Mouse (Mus musculus): ENCODE measurements around the gene Ms4a8a. TPM values are rescaled to one million over a fixed set of nuclear protein-coding genes. Genes with fewer than 3 reads are reported as not detected.

The Ms4a8a gene
- not detected for total RNA-seq (2023)

GRCm38 (mm10) chr19:11080934-11081333, at the start of gene Ms4a8a:
Gene Ms4a8a, minus strand, starts transcription at chr19:11081102.

GRCm38 (mm10) chr19:11017891-11018290, 63.0 kb downstream of the Ms4a8a start, which contains the start of gene Ms4a18:
Gene Ms4a18, minus strand, starts transcription at chr19:11018031.

Other genes starting within 250 kb of the Ms4a8a start
- 10 to 100 TPM; 27.5 to 29.0 TPM for gene Slc15a3, start 241.4 kb downstream of the Ms4a8a start, total RNA-seq (2023)
- under 1 TPM in 1 of 2 experiments, not detected in 1; 0.65 TPM for gene Tmem132a, start 211.2 kb downstream of the Ms4a8a start, total RNA-seq (2023)
- gene Tmem109, start 199.1 kb downstream of the Ms4a8a start, total RNA-seq (2023): 10 to 100 TPM; 26.1 to 30.0 TPM
- 100 to 1,000 TPM; 122 to 135 TPM for gene Prpf19, start 185.9 kb downstream of the Ms4a8a start, total RNA-seq (2023)
- not detected for gene Zp1, start 160.5 kb downstream of the Ms4a8a start, total RNA-seq (2023)
- gene Ptgdr2, start 143.9 kb downstream of the Ms4a8a start, total RNA-seq (2023): not detected
- 10 to 100 TPM; 44.1 to 55.0 TPM for gene Ccdc86, start 131.8 kb downstream of the Ms4a8a start, total RNA-seq (2023)
- gene Ms4a10, start 106.4 kb downstream of the Ms4a8a start, total RNA-seq (2023): not detected
- gene Ms4a15, start 87.9 kb downstream of the Ms4a8a start, total RNA-seq (2023): not detected
- not detected for gene Ms4a18, start 63.1 kb downstream of the Ms4a8a start, total RNA-seq (2023)
- not detected for gene 1700017D01Rik, start 49.8 kb upstream of the Ms4a8a start, total RNA-seq (2023)
- gene 1700025F22Rik, start 84.2 kb upstream of the Ms4a8a start, total RNA-seq (2023): not detected
- not detected for gene Ms4a13, start 115.6 kb upstream of the Ms4a8a start, total RNA-seq (2023)
- gene Ms4a12, start 151.3 kb upstream of the Ms4a8a start, total RNA-seq (2023): 1 to 10 TPM in 1 of 2 experiments, under 1 TPM in 1; 0.78 to 1.9 TPM
- 100 to 1,000 TPM; 808 to 821 TPM for gene Ms4a1, start 185.1 kb upstream of the Ms4a8a start, total RNA-seq (2023)
- gene Ms4a5, start 202.8 kb upstream of the Ms4a8a start, total RNA-seq (2023): not detected
- 1 to 10 TPM in 1 of 2 experiments, under 1 TPM in 1; 0.62 to 1.1 TPM for gene Ms4a14, start 233.4 kb upstream of the Ms4a8a start, total RNA-seq (2023)